Mouse (Mus musculus): Measurements from ENCODE around the gene Add3. TPM values are rescaled to one million over a fixed set of nuclear protein-coding genes. Genes with fewer than 3 reads are reported as not detected.

Add3 gene
- total and polyA plus RNA-seq, 3 experiments, result 16.3 to 18.4 (median 16.4) TPM

DNA sequence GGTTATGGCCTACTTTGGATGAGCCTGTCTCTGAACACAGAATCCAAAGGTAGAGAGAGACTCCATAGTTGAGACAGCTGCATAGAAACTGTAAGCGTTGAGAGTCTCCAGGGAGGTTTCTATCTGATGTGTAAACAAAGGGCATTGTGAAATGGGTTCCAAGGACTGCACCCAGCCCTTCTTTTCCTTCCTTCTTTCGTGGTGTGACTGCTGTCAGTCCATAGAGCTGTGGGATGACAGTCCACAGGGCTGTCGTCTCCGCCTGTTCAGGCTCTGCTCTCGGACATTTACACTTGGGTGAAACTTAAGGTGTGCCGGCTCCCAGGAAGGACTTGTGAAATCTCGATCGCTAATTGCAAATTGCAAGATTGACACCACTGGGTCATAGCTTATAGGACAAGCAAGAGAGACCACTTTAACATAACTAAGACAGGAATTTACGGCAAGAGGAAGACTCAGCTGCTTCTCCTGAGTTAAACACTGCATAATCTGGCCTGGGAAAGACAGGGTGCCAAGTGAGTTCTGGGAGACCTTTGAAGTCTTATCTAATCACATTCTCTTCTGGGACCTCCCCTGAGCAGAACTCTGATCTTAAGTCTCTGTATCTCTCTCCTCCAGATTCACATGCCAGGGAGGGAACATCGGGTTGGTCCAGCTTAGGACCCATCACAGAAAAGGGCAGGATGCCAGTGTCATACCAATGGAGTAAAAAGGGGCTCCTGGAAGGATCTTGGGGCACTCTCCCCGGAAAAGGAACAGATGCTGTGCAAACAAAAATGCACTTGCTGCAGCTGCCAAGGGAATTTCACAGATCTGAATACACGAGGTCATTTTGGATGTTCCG lies 11.5 kb upstream of the Add3 start:
- peaks cover 0 to 16% of the 10 kb centered on the region in 2 experiments; a peak in 2 of 4 replicates for H3K4me1 ChIP-seq (ENCODE audit: control insufficient read depth in 1 of 2, insufficient read depth in 2 of 2)
- no peaks in the 10 kb centered on the region for H3K9me3 ChIP-seq (replicated peaks; ENCODE audit: low read length)
- no peaks in the 10 kb centered on the region for H3K36me3 ChIP-seq (replicated peaks in 1 of 2; ENCODE audit: control insufficient read depth in 1 of 2, insufficient read depth in 1 of 2, low read length in 1 of 2)
- no peak overlapping the region for H3K4me2 ChIP-seq (ENCODE audit: insufficient read depth, low read depth, poor library complexity, severe bottlenecking)
- H3K9ac ChIP-seq (ENCODE audit: insufficient read depth, low read depth), result no peak overlapping the region
- DNase-seq (ENCODE audit: extremely low read depth), result no peak
- in situ Hi-C loops (cut with MboI; ENCODE audit: low pct_ligation_motif_present, low pct_unique_long_range_greater_than_20kb, low sequenced_read_pairs), result no loop called here
- H3K27me3 ChIP-seq (replicated peaks), result no peaks in the 10 kb centered on the region
- H3K4me3 ChIP-seq (replicated peaks in 1 of 3; ENCODE audit: low read depth in 2 of 3, low read length in 2 of 3, poor library complexity in 1 of 3), result no peak overlapping the region
- no peaks in the 10 kb centered on the region for H3K79me2 ChIP-seq (replicated peaks; ENCODE audit: control insufficient read depth, extremely low read depth, insufficient read depth, poor library complexity, severe bottlenecking)
- no peak overlapping the region for H3K27ac ChIP-seq (ENCODE audit: insufficient read depth, low read depth)
- TF ChIP-seq ZC3H11A (IDR thresholded peaks at IDR 0.05; ENCODE audit: low read depth, low read length) (no peak), NELFE (IDR thresholded peaks at IDR 0.05; ENCODE audit: low read depth, low read length) (no peak), MAZ (IDR thresholded peaks at IDR 0.05; ENCODE audit: low read depth, low read length) (no peak), POLR2AphosphoS2 (IDR thresholded peaks at IDR 0.05; ENCODE audit: low read depth, low read length) (no peak)
- dilution Hi-C loops (cut with MboI; ENCODE audit: extremely low pct_ligation_motif_present, extremely low pct_unique_long_range_greater_than_20kb, low sequenced_read_pairs), result no loop called here

DNA sequence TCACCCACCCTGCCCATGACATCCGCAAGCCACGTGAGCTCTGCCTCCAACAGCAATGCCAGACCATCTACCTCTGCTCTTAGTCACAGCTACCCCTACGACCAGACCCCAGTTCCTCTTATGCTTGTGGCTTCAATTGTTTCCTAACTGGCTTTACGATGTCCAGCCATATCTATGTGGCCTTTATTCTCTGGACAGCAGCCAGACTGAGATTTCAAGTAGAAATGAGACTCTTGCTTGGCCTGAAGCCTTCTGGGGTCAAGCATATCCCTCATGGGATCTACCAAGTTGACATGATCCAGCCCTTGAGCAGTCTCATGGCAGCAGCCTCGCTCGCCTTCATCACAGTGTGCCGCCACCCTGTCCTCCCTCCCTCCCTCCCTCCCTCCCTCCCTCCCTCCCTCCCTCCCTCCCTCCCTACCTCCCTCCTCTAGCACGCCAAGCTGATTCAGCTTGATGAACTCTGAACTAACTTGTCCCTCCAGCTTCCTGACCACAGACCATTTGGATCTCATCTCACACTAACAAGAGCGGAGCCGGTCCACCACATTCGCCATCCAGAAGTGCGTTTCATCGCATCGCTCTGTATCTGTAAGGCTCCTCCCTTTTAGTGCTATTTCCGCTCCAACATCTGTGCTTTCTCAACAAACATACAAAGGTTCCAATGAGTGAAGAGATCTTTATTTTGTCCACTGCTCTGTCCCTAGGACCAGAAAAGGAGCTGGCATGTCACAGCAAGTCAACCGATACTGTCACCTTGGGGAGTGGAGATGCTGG lies 9.7 kb upstream of the Add3 start:
- H3K4me2 ChIP-seq (ENCODE audit: insufficient read depth, low read depth, poor library complexity, severe bottlenecking), result no peak overlapping the region
- peaks cover 2 to 16% of the 10 kb centered on the region in 2 experiments; a peak in 3 of 4 replicates for H3K4me1 ChIP-seq (ENCODE audit: control insufficient read depth in 1 of 2, insufficient read depth in 2 of 2)
- H3K9me3 ChIP-seq (replicated peaks; ENCODE audit: low read length), result no peaks in the 10 kb centered on the region
- no peaks in the 10 kb centered on the region for H3K27me3 ChIP-seq (replicated peaks)
- H3K36me3 ChIP-seq (replicated peaks in 1 of 2; ENCODE audit: control insufficient read depth in 1 of 2, insufficient read depth in 1 of 2, low read length in 1 of 2), result no peaks in the 10 kb centered on the region
- H3K4me3 ChIP-seq (replicated peaks in 1 of 3; ENCODE audit: low read depth in 2 of 3, low read length in 2 of 3, poor library complexity in 1 of 3), result no peak overlapping the region
- TF ChIP-seq MAZ (IDR thresholded peaks at IDR 0.05; ENCODE audit: low read depth, low read length), result no peak
- no peak for TF ChIP-seq ZKSCAN1 (IDR thresholded peaks at IDR 0.05; ENCODE audit: borderline replicate concordance, low read depth, low read length)
- TF ChIP-seq HCFC1 (IDR thresholded peaks at IDR 0.05; ENCODE audit: low read depth, low read length), result no peak
- TF ChIP-seq USF1 (IDR thresholded peaks at IDR 0.05; ENCODE audit: low read depth, low read length), result no peak
- no peak for TF ChIP-seq RAD21 (IDR thresholded peaks at IDR 0.05; ENCODE audit: low read depth, low read length)
- no peak for TF ChIP-seq MEF2A (IDR thresholded peaks at IDR 0.05; ENCODE audit: borderline replicate concordance, low read depth, low read length)
- TF ChIP-seq PAX5 (IDR thresholded peaks at IDR 0.05; ENCODE audit: low read length), result no peak
- TF ChIP-seq JUN (IDR thresholded peaks at IDR 0.05; ENCODE audit: insufficient read depth, low read depth, low read length), result no peak
- TF ChIP-seq MAFK (IDR thresholded peaks at IDR 0.05; ENCODE audit: insufficient replicate concordance, low read length), result no peak
- TF ChIP-seq TCF12 (IDR thresholded peaks at IDR 0.05; ENCODE audit: low read depth, low read length), result no peak
- TF ChIP-seq ELF1 (IDR thresholded peaks at IDR 0.05; ENCODE audit: low read depth, low read length), result no peak
- no peak for TF ChIP-seq JUND (conservative IDR thresholded peaks at IDR 0.05; ENCODE audit: low read depth, low read length)
- TF ChIP-seq MAX (IDR thresholded peaks at IDR 0.05; ENCODE audit: low read length), result no peak
- no peak for TF ChIP-seq CTCF (conservative IDR thresholded peaks at IDR 0.05 in 1 of 2, IDR thresholded peaks at IDR 0.05 in 1 of 2; ENCODE audit: low read depth in 2 of 2, low read length in 2 of 2)
- TF ChIP-seq NELFE (IDR thresholded peaks at IDR 0.05; ENCODE audit: low read depth, low read length), result no peak
- no peak for TF ChIP-seq SMC3 (IDR thresholded peaks at IDR 0.05; ENCODE audit: low read depth, low read length)
- TF ChIP-seq USF2 (conservative IDR thresholded peaks at IDR 0.05; ENCODE audit: low read depth, low read length), result no peak
- no peak for TF ChIP-seq UBTF (IDR thresholded peaks at IDR 0.05; ENCODE audit: low read depth, low read length)
- TF ChIP-seq EP300 (IDR thresholded peaks at IDR 0.05; ENCODE audit: low read length), result no peak
- dilution Hi-C loops (cut with MboI; ENCODE audit: extremely low pct_ligation_motif_present, extremely low pct_unique_long_range_greater_than_20kb, low sequenced_read_pairs) (no loop called here), in situ Hi-C loops (cut with MboI; ENCODE audit: low pct_ligation_motif_present, low pct_unique_long_range_greater_than_20kb, low sequenced_read_pairs) (no loop called here)
- H3K79me2 ChIP-seq (replicated peaks; ENCODE audit: control insufficient read depth, extremely low read depth, insufficient read depth, poor library complexity, severe bottlenecking), result no peaks in the 10 kb centered on the region
- no peak for DNase-seq (ENCODE audit: extremely low read depth)
- no peak overlapping the region for H3K27ac ChIP-seq (ENCODE audit: insufficient read depth, low read depth)
- H3K9ac ChIP-seq (ENCODE audit: insufficient read depth, low read depth), result no peak overlapping the region
